Mouse (Mus musculus) neural tube, embryonic 11.5 days (tissue): ENCODE measurements at regions not wholly inside any gene's neighbourhood (a gene's known extent, or its start where the extent isn't known, plus 50 kb on each side); places are given as distances from the start of the nearest gene placed in this dataset.
A peak's percentile ranks its signal among the peaks of the same experiment; 100 is the strongest.
"Not testable (repeated sequence)": the region's sequence is repeated elsewhere in the genome, so short reads cannot be mapped to it uniquely, and the experiment has no call there.

ENCODE experiments used
- ATAC-seq: fragments of 200-750 bp; cut with Nextera tagmentation; 2 replicates; pipeline ENCODE4 v1.8.0; 2017; ENCODE audit warnings: moderate number of reproducible peaks, mild to moderate bottlenecking, moderate TSS enrichment, moderate library complexity; ENCODE audit not compliant: insufficient read depth, low FRiP score, low TSS enrichment
- DNase-seq: peaks from one replicate; pipeline ENCODE4 v3.0.0-alpha.2; 2015; ENCODE audit warnings: low spot score
- H3K27ac ChIP-seq: fragments of 300-500 bp; sonication (generic); 2 replicates; pipeline ENCODE4 v1.5.1; 2014; ENCODE audit warnings: low read depth, mild to moderate bottlenecking, low read length
- H3K27me3 ChIP-seq: fragments of 300-500 bp; sonication (generic); 2 replicates; pipeline ENCODE4 v1.6.1; 2014; ENCODE audit warnings: mild to moderate bottlenecking, low read length, mixed read lengths; ENCODE audit not compliant: control insufficient read depth, insufficient read depth
- H3K36me3 ChIP-seq: fragments of 300-500 bp; sonication (generic); 2 replicates; pipeline ENCODE4 v1.6.1; 2014; ENCODE audit warnings: mild to moderate bottlenecking, low read length, moderate library complexity, mixed read lengths; ENCODE audit not compliant: control insufficient read depth, insufficient read depth
- H3K4me1 ChIP-seq: fragments of 300-500 bp; sonication (generic); 2 replicates; pipeline ENCODE4 v1.6.1; 2014; ENCODE audit warnings: low read length, mixed read lengths; ENCODE audit not compliant: control insufficient read depth, insufficient read depth
- H3K4me2 ChIP-seq: fragments of 300-500 bp; sonication (generic); 2 replicates; pipeline ENCODE4 v1.6.1; 2014; ENCODE audit warnings: low read depth, mild to moderate bottlenecking, moderate library complexity
- H3K4me3 ChIP-seq: fragments of 300-500 bp; sonication (generic); 2 replicates; pipeline ENCODE4 v1.5.1; 2014; ENCODE audit warnings: low read depth, low read length
- H3K9ac ChIP-seq: fragments of 300-500 bp; sonication (generic); 2 replicates; pipeline ENCODE4 v1.6.1; 2014; ENCODE audit warnings: mild to moderate bottlenecking, low read length
- H3K9me3 ChIP-seq: fragments of 300-500 bp; sonication (generic); 2 replicates; pipeline ENCODE4 v1.6.1; 2016; ENCODE audit warnings: low read length; ENCODE audit not compliant: control insufficient read depth
- WGBS: fragments of 180-500 bp; shearing (Covaris S2); extraction: QIAGEN DNeasy Blood & Tissue Kit; methylation state at CpG from one replicate; pipeline ENCODE4 v1.1.7; 2014; 5-methylcytosine and 5-hydroxymethylcytosine counted together

DNA sequence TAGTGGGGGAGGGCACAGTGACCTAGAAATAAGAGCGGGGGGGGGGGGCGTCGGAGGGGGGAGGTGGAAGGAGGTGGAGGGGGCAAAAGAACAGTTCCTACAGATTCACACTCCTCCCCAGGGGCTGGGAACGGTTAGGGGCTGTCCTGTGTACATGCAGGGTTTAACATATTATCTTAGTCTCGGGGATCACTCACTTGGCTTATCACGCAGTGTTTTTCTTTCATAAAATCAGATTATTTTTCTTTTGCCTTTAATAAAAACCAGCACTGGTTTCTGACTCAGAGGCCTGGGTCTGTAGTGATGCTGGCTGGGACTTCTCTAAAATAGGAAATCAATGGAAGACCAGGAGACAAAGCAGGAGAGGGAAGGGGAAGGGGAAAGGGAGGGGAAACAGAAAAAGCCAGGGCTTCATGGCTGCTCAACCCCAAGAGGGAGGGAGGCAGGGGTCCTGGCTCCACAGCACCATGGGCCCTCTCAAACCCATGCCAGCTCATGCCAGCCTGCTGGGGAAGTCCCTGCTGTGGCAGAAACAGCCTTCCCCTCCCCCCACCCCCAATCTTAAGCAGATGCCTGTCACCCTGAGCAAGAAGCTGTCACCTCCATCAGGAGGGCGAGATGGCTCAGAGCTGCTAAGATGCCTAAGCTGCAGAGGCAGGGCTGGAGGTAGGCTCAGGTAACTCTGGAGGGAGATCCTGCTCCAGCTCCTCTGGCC is 108.3 kb upstream of the Syt13 start:
- no peaks in the 10 kb centered on the region for H3K27me3 ChIP-seq
- no peak overlapping the region for H3K4me3 ChIP-seq
- no peaks in the 10 kb centered on the region for H3K36me3 ChIP-seq
- ATAC-seq (no peak), DNase-seq (no peak)
- H3K27ac ChIP-seq: no peak overlapping the region
- no peak overlapping the region for H3K4me2 ChIP-seq
- H3K9ac ChIP-seq: no peak overlapping the region
- 25% methylated on average over 7 of the region's 7 CpGs for WGBS
- no peaks in the 10 kb centered on the region for H3K9me3 ChIP-seq
- H3K4me1 ChIP-seq: no peaks in the 10 kb centered on the region; the same call in 1 of the 2 replicates

DNA sequence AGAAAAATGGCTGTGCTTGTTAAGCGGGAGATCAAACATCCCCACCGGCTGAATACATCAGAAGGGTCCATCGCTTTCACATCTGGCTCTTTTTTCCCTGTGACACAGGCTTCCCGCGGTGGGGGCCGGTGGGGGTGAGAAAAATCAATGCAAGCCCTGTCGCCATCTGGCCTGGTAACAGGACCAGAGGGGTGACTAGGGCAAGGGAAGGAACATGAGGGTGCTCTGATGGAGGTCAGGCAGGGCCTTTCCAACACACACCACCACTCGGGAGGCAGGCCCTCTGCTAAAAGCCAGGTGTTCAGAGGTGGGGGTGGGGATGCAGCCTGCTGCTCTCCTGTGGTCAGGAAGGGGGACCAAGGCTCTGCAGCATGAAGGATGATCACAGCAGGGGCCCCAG is 107.5 kb upstream of the Syt13 start:
- ATAC-seq: no peak
- H3K4me1 ChIP-seq: no peaks in the 10 kb centered on the region; the same call in 1 of the 2 replicates
- DNase-seq: peak; percentile 27
- no peaks in the 10 kb centered on the region for H3K36me3 ChIP-seq
- 3% methylated on average over 8 of the region's 8 CpGs for WGBS
- H3K27me3 ChIP-seq: no peaks in the 10 kb centered on the region
- H3K4me3 ChIP-seq: no peak overlapping the region
- no peaks in the 10 kb centered on the region for H3K9me3 ChIP-seq
- H3K4me2 ChIP-seq: no peak overlapping the region
- 0 out of 2 replicates have a peak overlapping the region, but pooled peaks have one; percentile 39 for H3K27ac ChIP-seq
- no peak overlapping the region; the same call in 1 of the 2 replicates for H3K9ac ChIP-seq

DNA sequence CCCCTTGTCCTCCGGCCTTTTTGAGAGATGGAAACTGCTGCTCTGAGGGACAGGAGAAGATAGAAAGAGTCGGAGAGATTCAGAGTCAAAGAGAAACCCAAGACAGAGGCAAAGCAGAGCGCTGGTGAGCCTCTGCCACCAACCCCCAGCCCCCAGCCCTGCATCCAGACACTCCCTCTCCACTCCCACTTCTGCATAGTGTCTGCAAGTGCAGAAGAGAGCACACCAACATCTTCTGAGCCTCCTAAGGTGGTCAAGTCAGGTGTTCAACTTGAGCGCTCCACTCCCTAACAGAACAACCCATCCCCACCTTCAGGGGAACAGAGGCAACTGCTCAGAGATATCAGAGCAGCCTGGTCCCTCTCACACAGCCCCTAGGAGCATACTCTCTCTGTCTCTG is 106.8 kb upstream of the Syt13 start:
- no peak overlapping the region for H3K4me3 ChIP-seq
- no peaks in the 10 kb centered on the region for H3K36me3 ChIP-seq
- 70% methylated on average over 4 of the region's 4 CpGs for WGBS
- H3K4me2 ChIP-seq: no peak overlapping the region
- no peak overlapping the region for H3K9ac ChIP-seq
- H3K4me1 ChIP-seq: no peaks in the 10 kb centered on the region; the same call in 1 of the 2 replicates
- no peaks in the 10 kb centered on the region for H3K27me3 ChIP-seq
- no peaks in the 10 kb centered on the region for H3K9me3 ChIP-seq
- no peak overlapping the region for H3K27ac ChIP-seq
- DNase-seq: no peak
- ATAC-seq: no peak

DNA sequence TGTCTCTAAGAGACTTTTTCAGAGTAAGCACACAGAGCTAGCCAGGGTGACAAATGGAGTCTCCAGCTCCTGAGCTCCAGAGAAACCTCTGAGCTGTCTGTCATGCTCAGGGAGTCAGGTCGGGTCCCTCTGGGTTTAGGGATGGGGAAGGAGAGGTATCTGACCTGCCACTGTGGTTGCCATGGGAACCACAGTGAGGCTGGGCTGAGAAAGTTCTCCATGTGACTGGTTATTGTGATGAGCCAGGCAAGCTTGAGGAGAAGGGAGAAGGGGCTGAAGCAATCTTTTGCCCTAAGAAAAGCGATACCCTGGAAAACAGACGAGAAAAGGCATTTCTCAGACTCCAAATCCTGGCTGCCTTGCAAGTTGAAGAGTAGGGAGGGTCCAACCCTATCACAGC is 105.7 kb upstream of the Syt13 start:
- no peaks in the 10 kb centered on the region for H3K36me3 ChIP-seq
- WGBS: 43% methylated on average over 3 of the region's 3 CpGs

DNA sequence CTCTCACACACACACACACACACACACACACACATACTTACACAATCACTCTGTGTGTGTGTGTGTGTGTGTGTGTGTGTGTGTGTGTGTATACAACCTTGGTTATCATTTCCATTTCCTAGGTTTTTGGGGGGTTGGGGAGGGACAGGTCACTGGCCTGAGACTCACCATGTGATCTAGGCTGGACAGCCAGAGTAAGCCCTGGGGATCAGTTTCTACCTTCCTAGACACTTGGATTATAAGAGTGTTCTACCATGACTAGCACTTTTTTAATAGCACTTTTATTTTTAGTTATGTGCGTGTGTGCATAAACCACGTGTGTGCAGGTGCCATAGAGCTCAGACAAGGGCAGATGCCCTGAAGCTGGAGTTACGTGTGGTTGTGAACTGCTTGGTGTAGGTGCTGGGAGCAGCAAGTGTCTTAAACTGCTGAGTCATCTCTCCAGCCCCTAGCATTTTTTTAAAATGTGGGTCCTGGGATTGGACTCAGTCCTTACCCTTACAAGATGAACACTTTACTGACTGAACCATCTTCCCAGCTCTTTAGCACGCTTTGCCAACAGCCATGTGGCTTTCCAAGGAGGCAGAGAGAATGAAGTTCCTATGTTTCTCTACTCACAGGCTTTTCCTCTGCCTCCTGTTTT is 105.1 kb upstream of the Syt13 start:
- DNase-seq (no peak), ATAC-seq (no peak)
- Histone ChIP-seq H3K4me1 (no peaks in the 10 kb centered on the region; the same call in 1 of the 2 replicates), H3K36me3 (no peaks in the 10 kb centered on the region), H3K27ac (no peak overlapping the region), H3K9ac (no peak overlapping the region), H3K4me3 (no peak overlapping the region), H3K4me2 (no peak overlapping the region), H3K27me3 (no peaks in the 10 kb centered on the region), H3K9me3 (no peaks in the 10 kb centered on the region)
- 78% methylated on average over 4 of the region's 4 CpGs for WGBS

More for the DNA sequence above, 105.7 kb upstream of the Syt13 start:
- Histone ChIP-seq H3K9me3 (no peaks in the 10 kb centered on the region), H3K4me1 (no peaks in the 10 kb centered on the region; the same call in 1 of the 2 replicates), H3K4me2 (no peak overlapping the region), H3K27me3 (no peaks in the 10 kb centered on the region), H3K9ac (no peak overlapping the region), H3K27ac (no peak overlapping the region), H3K4me3 (no peak overlapping the region)
- ATAC-seq: no peak
- DNase-seq: no peak

DNA sequence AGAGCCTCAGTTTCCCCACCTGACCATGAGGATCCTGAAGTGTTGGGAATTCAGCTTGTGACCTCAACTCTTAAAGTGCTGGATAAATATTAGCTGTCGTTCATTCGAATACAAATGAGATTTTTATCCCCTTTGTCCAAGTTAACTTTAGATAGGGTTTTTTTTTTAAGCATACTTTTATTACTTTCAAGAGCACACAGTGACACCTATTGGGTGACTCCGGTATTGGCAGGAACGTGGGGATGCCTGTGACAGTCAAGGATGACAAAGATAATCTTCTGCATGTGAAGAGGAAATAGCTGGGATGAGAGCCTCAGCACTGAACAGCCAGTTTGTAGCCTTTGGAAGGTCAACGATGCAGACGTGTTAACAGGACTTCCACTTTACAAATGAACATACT is 103.9 kb upstream of the Syt13 start:
- not testable (repeated sequence) for H3K36me3 ChIP-seq, H3K27ac ChIP-seq, H3K9me3 ChIP-seq, H3K4me1 ChIP-seq, H3K27me3 ChIP-seq, H3K4me2 ChIP-seq, H3K9ac ChIP-seq, H3K4me3 ChIP-seq, ATAC-seq
- DNase-seq: peak; percentile 74
- 14% methylated on average over 6 of the region's 6 CpGs for WGBS

DNA sequence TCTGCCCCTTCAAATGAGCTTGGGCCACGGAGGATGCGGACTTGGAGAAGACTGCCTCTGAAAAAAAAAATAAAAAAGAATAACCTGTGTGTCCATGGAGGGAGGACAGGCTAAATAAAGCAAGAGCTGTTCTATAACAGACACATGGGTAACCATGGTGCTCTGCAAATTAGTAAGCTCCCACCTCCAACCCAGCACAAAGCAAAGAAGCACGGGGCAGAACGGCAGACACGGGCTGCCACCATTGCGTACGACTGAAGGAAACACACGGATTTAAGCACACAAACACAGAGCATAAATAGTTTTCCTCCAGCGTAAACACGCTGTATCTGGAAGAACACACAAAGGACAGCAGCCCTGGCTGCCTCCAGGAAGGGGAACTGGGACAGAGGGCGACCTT is 101.9 kb upstream of the Syt13 start:
- no peak overlapping the region for H3K4me2 ChIP-seq
- H3K9ac ChIP-seq: no peak overlapping the region
- H3K4me3 ChIP-seq: no peak overlapping the region
- no peaks in the 10 kb centered on the region for H3K27me3 ChIP-seq
- DNase-seq (no peak), ATAC-seq (no peak)
- H3K27ac ChIP-seq: no peak overlapping the region
- H3K36me3 ChIP-seq: no peaks in the 10 kb centered on the region
- H3K9me3 ChIP-seq: no peaks in the 10 kb centered on the region
- no peaks in the 10 kb centered on the region for H3K4me1 ChIP-seq
- WGBS: 81% methylated on average over 11 of the region's 11 CpGs

DNA sequence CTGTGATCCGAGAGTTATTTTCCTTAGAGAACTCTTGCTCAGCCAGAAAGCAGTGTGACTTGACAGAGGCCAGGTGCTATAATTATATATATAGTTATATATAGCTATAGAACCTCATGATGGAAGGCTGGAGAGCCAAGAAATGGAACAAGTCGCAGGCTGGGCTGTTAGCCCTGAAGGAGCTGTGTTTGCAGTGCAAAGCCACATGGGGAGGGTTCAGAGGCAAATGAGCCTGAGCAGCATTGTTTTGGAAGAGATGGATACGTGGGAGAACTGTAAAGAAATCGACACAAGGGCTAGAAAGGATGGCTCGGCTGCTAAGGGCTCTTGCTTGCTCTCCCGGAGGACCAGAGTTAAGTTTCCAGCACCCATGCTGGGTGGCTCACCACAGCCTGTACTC is 95.3 kb upstream of the Syt13 start:
- Histone ChIP-seq H3K4me1 (no peaks in the 10 kb centered on the region), H3K27me3 (no peaks in the 10 kb centered on the region), H3K4me3 (no peak overlapping the region), H3K9me3 (no peaks in the 10 kb centered on the region), H3K4me2 (no peak overlapping the region), H3K9ac (no peak overlapping the region), H3K27ac (no peak overlapping the region), H3K36me3 (no peaks in the 10 kb centered on the region)
- WGBS: 74% methylated on average over 6 of the region's 6 CpGs
- ATAC-seq (no peak), DNase-seq (no peak)

DNA sequence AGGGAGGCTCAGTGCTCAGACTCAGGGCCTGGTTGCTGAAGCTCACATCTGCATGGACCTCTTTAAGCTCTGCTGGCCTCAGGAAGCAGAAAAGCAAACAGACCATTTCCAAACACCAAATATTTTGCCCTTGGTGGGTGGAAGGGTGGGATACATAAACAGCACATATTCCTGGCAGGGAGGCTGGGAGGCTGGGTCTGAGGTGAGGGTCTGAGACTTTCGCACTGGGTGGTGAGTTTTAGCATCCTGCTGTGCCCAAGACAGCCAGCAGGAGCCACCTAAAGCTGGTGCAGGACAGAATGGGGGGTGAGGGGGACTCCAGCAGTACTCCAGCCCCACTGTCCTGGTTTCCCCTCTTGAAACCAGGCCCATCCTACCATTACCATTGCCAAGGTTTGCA is 90.6 kb upstream of the Syt13 start:
- DNase-seq (no peak), ATAC-seq (no peak)
- WGBS: 46% methylated on average over 1 of the region's 1 CpGs
- Histone ChIP-seq H3K27me3 (no peaks in the 10 kb centered on the region), H3K36me3 (no peaks in the 10 kb centered on the region), H3K9me3 (no peaks in the 10 kb centered on the region), H3K9ac (no peak overlapping the region), H3K4me1 (peaks cover 3% of the 10 kb centered on the region; the same call in 1 of the 2 replicates), H3K27ac (no peak overlapping the region), H3K4me3 (no peak overlapping the region), H3K4me2 (no peak overlapping the region)
